ENCODE assay signal across 13 mouse cellular contexts in genomic region chr1:39313352-39314245, GRCm38 (mm10). TPM values are rescaled to one million over a fixed set of nuclear protein-coding genes. Genes with fewer than 3 reads are reported as not detected.
DNase-seq lines count a peak whose midpoint lies in the region; ATAC-seq lines count a peak whose summit lies in the region.
"Had no signal": no experiment of that assay in that cellular context is flagged by ENCODE, and none has a peak within 500 bp of the region (broad histone marks: within the 10 kb centered on the region; RNA-seq: fewer than 3 reads in every experiment).

No protein-coding gene starts in this region.

- no peaks in the 10 kb centered on the region for H3K27me3 ChIP-seq in forebrain, embryonic 14.5 days (replicated peaks; ENCODE audit: control insufficient read depth, insufficient read depth, low read length)
- H3K27me3 ChIP-seq in forebrain, embryonic 13.5 days, result no peaks in the 10 kb centered on the region; the same call in 1 of the 2 replicates
- H3K27me3 ChIP-seq in neural tube, embryonic 13.5 days, result no peaks in the 10 kb centered on the region
- H3K27me3 ChIP-seq in lung, embryonic 15.5 days, result no peaks in the 10 kb centered on the region

- 69% methylated on average over 10 of the region's 10 CpGs for WGBS in forebrain, embryonic 14.5 days
- 71% methylated on average over 10 of the region's 10 CpGs for WGBS in forebrain, embryonic 13.5 days
- WGBS in neural tube, embryonic 13.5 days, result 81% methylated on average over 10 of the region's 10 CpGs
- 48% methylated on average over 10 of the region's 10 CpGs for WGBS in lung, embryonic 15.5 days

- no peaks in the 10 kb centered on the region for H3K36me3 ChIP-seq in forebrain, embryonic 14.5 days (ENCODE audit: control insufficient read depth, insufficient read depth, low read length)
- no peaks in the 10 kb centered on the region for H3K36me3 ChIP-seq in forebrain, embryonic 13.5 days (ENCODE audit: poor library complexity, severe bottlenecking)
- H3K36me3 ChIP-seq in neural tube, embryonic 13.5 days, result no peaks in the 10 kb centered on the region
- no peaks in the 10 kb centered on the region for H3K36me3 ChIP-seq in lung, embryonic 15.5 days
- H3K36me3 ChIP-seq: heart, embryonic 13.5 days had no signal

- intact Hi-C loops in gastrocnemius, postnatal 14 days (cut with DNase I; ENCODE audit: low total_unique reads), result no loop called here

- H3K27ac ChIP-seq in forebrain, embryonic 14.5 days (ENCODE audit: low read depth, low read length), result no peak overlapping the region
- no peak overlapping the region for H3K27ac ChIP-seq in forebrain, embryonic 13.5 days
- no peak overlapping the region for H3K27ac ChIP-seq in neural tube, embryonic 13.5 days (replicated peaks)
- peak overlapping the region; percentile 75 for H3K27ac ChIP-seq in lung, embryonic 15.5 days
- H3K27ac ChIP-seq: heart, embryonic 13.5 days; liver, embryonic 14.5 days had no signal

- no peak overlapping the region for H3K4me3 ChIP-seq in forebrain, embryonic 14.5 days (ENCODE audit: low read depth, low read length)
- no peak overlapping the region for H3K4me3 ChIP-seq in forebrain, embryonic 13.5 days
- no peak overlapping the region for H3K4me3 ChIP-seq in neural tube, embryonic 13.5 days
- no peak overlapping the region for H3K4me3 ChIP-seq in lung, embryonic 15.5 days
- H3K4me3 ChIP-seq: heart, embryonic 13.5 days had no signal

- H3K4me1 ChIP-seq in forebrain, embryonic 14.5 days (ENCODE audit: control insufficient read depth, insufficient read depth, low read length), result peaks cover 6% of the 10 kb centered on the region; the same call in 1 of the 2 replicates
- H3K4me1 ChIP-seq in forebrain, embryonic 13.5 days, result 0 out of 2 replicates have a peak, but pooled peaks cover 8% of the 10 kb centered on the region
- peaks cover 14% of the 10 kb centered on the region for H3K4me1 ChIP-seq in neural tube, embryonic 13.5 days (replicated peaks)
- H3K4me1 ChIP-seq in lung, embryonic 15.5 days, result peaks cover 19% of the 10 kb centered on the region

- H3K9ac ChIP-seq in forebrain, embryonic 14.5 days (ENCODE audit: low read length), result no peak overlapping the region
- H3K9ac ChIP-seq in forebrain, embryonic 13.5 days, result no peak overlapping the region
- no peak overlapping the region for H3K9ac ChIP-seq in neural tube, embryonic 13.5 days
- no peak overlapping the region for H3K9ac ChIP-seq in lung, embryonic 15.5 days
- H3K9ac ChIP-seq: heart, embryonic 13.5 days; liver, embryonic 14.5 days had no signal

- H3K4me2 ChIP-seq in forebrain, embryonic 14.5 days (ENCODE audit: low read length), result no peak overlapping the region
- no peak overlapping the region for H3K4me2 ChIP-seq in forebrain, embryonic 13.5 days
- H3K4me2 ChIP-seq in neural tube, embryonic 13.5 days, result no peak overlapping the region
- H3K4me2 ChIP-seq in lung, embryonic 15.5 days, result no peak overlapping the region
- H3K4me2 ChIP-seq: heart, embryonic 13.5 days had no signal

- DNase-seq in forebrain, embryonic 14.5 days (ENCODE audit: low spot score), result peak; percentile 12
- DNase-seq in neural tube, embryonic 10.5 days (ENCODE audit: extremely low spot score, low spot score), result no peak
- DNase-seq in testis, postnatal 10 days (ENCODE audit: low spot score), result peak; percentile 53
- no peak for DNase-seq in gastrocnemius, postnatal 14 days
- DNase-seq in urinary bladder, postnatal 14 days (ENCODE audit: low spot score), result no peak
- DNase-seq: cerebellum, adult 9-11 months; gastrocnemius, postnatal 10 days; kidney, adult 11 months had no signal

- no peak for ATAC-seq in forebrain, embryonic 14.5 days
- ATAC-seq in forebrain, embryonic 13.5 days, result no peak
- ATAC-seq in neural tube, embryonic 13.5 days (ENCODE audit: low read depth), result peak; percentile 50; the same call in 1 of the 2 replicates
- ATAC-seq in lung, embryonic 15.5 days (ENCODE audit: borderline replicate concordance, extremely low read depth, low FRiP score, low TSS enrichment), result peak; percentile 73; the same call in 1 of the 2 replicates

- H3K9me3 ChIP-seq in forebrain, embryonic 14.5 days (replicated peaks; ENCODE audit: control insufficient read depth, low read length), result no peaks in the 10 kb centered on the region
- H3K9me3 ChIP-seq in forebrain, embryonic 13.5 days (replicated peaks), result no peaks in the 10 kb centered on the region
- no peaks in the 10 kb centered on the region for H3K9me3 ChIP-seq in neural tube, embryonic 13.5 days
- no peaks in the 10 kb centered on the region for H3K9me3 ChIP-seq in lung, embryonic 15.5 days
- H3K9me3 ChIP-seq: heart, embryonic 13.5 days had no signal

RNA-seq across cellular contexts. Expression of gene Rpl31, which starts 54.0 kb away (rescaled TPM):
- 341 and 533 TPM in 2 replicates for polyA plus RNA-seq in forebrain, embryonic 14.5 days (2014; fragmentation: Nextera tagmentation; extraction: Ambion mirVana)
- polyA plus RNA-seq in forebrain, embryonic 13.5 days (2015; fragmentation: Nextera tagmentation; extraction: Ambion mirVana), result 419 and 458 TPM in 2 replicates
- 321 and 382 TPM in 2 replicates for polyA plus RNA-seq in neural tube, embryonic 13.5 days (2015; fragmentation: Nextera tagmentation; extraction: Ambion mirVana)
- polyA plus RNA-seq in lung, embryonic 15.5 days (2015; fragmentation: Nextera tagmentation; extraction: Ambion mirVana), result 454 and 516 TPM in 2 replicates
- total RNA-seq in gastrocnemius, postnatal 14 days (2021), result 100 to 1,000 TPM; 642 to 745 TPM

Comparison
In these comparisons a context has a peak if more than half of its experiments do, and no peak if none do; other contexts are left out.
1. ATAC-seq: peak in neural tube, embryonic 13.5 days (single experiment) and lung, embryonic 15.5 days (single experiment); none in forebrain, embryonic 14.5 days (single experiment) and forebrain, embryonic 13.5 days (single experiment).
2. DNase-seq: peak in forebrain, embryonic 14.5 days (single experiment) and testis, postnatal 10 days (single experiment); none in neural tube, embryonic 10.5 days (single experiment), gastrocnemius, postnatal 14 days (single experiment) and urinary bladder, postnatal 14 days (single experiment).